Mouse (Mus musculus) heart, postnatal 0 days (tissue): ENCODE results near the gene Edf1.

Experiments
- CTCF ChIP-seq: IDR thresholded peaks from 2 replicates; pipeline ENCODE4 v1.5.1; 2016; ENCODE audit warnings: antibody characterized with exemption, control low read depth, low read depth
- EP300 ChIP-seq: IDR thresholded peaks from 2 replicates; pipeline ENCODE4 v1.6.1; 2016; ENCODE audit warnings: antibody characterized with exemption, low read depth

GRCm38 (mm10) chr2:25587290-25587689 is 29.6 kb downstream of the Edf1 start:
- no peak for TF ChIP-seq CTCF
- TF ChIP-seq EP300 = no peak
